8 mouse cellular contexts compared by ENCODE assay signal in genomic region chr3:22308962-22309361, GRCm38 (mm10).
DNase-seq lines count a peak whose midpoint lies in the region; ATAC-seq and TF ChIP-seq lines count a peak whose summit lies in the region.

No protein-coding gene starts in this region.

- no peak overlapping the region for H3K9ac ChIP-seq in kidney, embryonic 15.5 days
- H3K9ac ChIP-seq in midbrain, postnatal 0 days (replicated peaks; ENCODE audit: low read length, poor library complexity, severe bottlenecking): no peak overlapping the region

- WGBS in kidney, embryonic 15.5 days: 13% methylated on average over 4 of the region's 4 CpGs
- WGBS in midbrain, postnatal 0 days: 7% methylated on average over 4 of the region's 4 CpGs

- TF ChIP-seq CTCF in midbrain, postnatal 0 days (IDR thresholded peaks at IDR 0.05): peak; percentile 93

- intact Hi-C loops in left cerebral cortex, postnatal 36 days (cut with DNase I): loop anchor here (10.0 kb wide), 1 partner anchor 1654 kb away; no protein-coding TSS in a partner anchor

- no peak overlapping the region for H3K27ac ChIP-seq in kidney, embryonic 15.5 days
- no peak overlapping the region for H3K27ac ChIP-seq in midbrain, postnatal 0 days (ENCODE audit: low read depth, low read length)

- DNase-seq in kidney, adult 18-20 months: peak; percentile 65
- peak; percentile 61 to 80 for DNase-seq in cerebellum, adult 18-20 months
- DNase-seq in induced T-regulatory cell, adult 2 months (ENCODE audit: low read depth): peak; percentile 75
- peak; percentile 46 to 56 for DNase-seq in left cerebral cortex, postnatal 36 days (ENCODE audit: low spot score in 2 of 2)
- peak; percentile 84 for DNase-seq in midbrain, postnatal 0 days (ENCODE audit: low spot score)
- DNase-seq in splenic B cell, adult 2 months (ENCODE audit: low read depth, low spot score): peak; percentile 67

- no peaks in the 10 kb centered on the region for H3K36me3 ChIP-seq in kidney, embryonic 15.5 days
- no peaks in the 10 kb centered on the region for H3K36me3 ChIP-seq in midbrain, postnatal 0 days (ENCODE audit: insufficient read depth, low read length)
- H3K36me3 ChIP-seq in splenic B cell, adult 2 months (ENCODE audit: control insufficient read depth, insufficient read depth, low read length, poor library complexity, severe bottlenecking): no peaks in the 10 kb centered on the region

- H3K27me3 ChIP-seq in kidney, embryonic 15.5 days: no peaks in the 10 kb centered on the region
- H3K27me3 ChIP-seq in midbrain, postnatal 0 days (ENCODE audit: insufficient read depth, low read length): no peaks in the 10 kb centered on the region
- H3K27me3 ChIP-seq in splenic B cell, adult 2 months (ENCODE audit: control insufficient read depth, insufficient read depth, low read length, poor library complexity, severe bottlenecking): no peaks in the 10 kb centered on the region

- no peak for ATAC-seq in kidney, embryonic 15.5 days (replicated peaks; ENCODE audit: low FRiP score)
- ATAC-seq in frontal cortex, adult (ENCODE audit: low TSS enrichment): peak; percentile 77
- ATAC-seq in midbrain, postnatal 0 days (ENCODE audit: low FRiP score): peak; percentile 31; the same call in 1 of the 2 replicates

- H3K4me1 ChIP-seq in kidney, embryonic 15.5 days: no peaks in the 10 kb centered on the region
- no peaks in the 10 kb centered on the region; the same call in 1 of the 2 replicates for H3K4me1 ChIP-seq in midbrain, postnatal 0 days (ENCODE audit: insufficient read depth, low read length)

- H3K4me2 ChIP-seq in kidney, embryonic 15.5 days: no peak overlapping the region
- H3K4me2 ChIP-seq in midbrain, postnatal 0 days (ENCODE audit: low read depth, low read length, poor library complexity, severe bottlenecking): no peak overlapping the region

- no peaks in the 10 kb centered on the region for H3K9me3 ChIP-seq in kidney, embryonic 15.5 days (replicated peaks)
- no peaks in the 10 kb centered on the region for H3K9me3 ChIP-seq in midbrain, postnatal 0 days (ENCODE audit: low read length)

- H3K4me3 ChIP-seq in kidney, embryonic 15.5 days (replicated peaks): no peak overlapping the region
- H3K4me3 ChIP-seq in midbrain, postnatal 0 days (ENCODE audit: low read depth, low read length): no peak overlapping the region
